Mouse (Mus musculus) embryonic facial prominence, embryonic 12.5 days (tissue): Measurements from ENCODE around the gene Abhd14a. TPM values are rescaled to one million over a fixed set of nuclear protein-coding genes. Genes with fewer than 3 reads are reported as not detected.

ENCODE experiments used
- polyA plus RNA-seq: library from polyadenylated mRNA; unstranded; fragments of >200 nt; fragmentation: Nextera tagmentation; extraction: Ambion mirVana; gene quantifications from 2 replicates; pipeline ENCODE4 v1.2.1, GENCODE M21; 2016

Abhd14a gene
- polyA plus RNA-seq, 1 experiment from 2014 or later: 58.5 TPM

Other genes starting within 250 kb of the Abhd14a start
- gene Ppm1m, start 247.9 kb downstream of the Abhd14a start, polyA plus RNA-seq: 55.2 and 57.2 TPM in 2 replicates
- gene Twf2, start 244.6 kb downstream of the Abhd14a start, polyA plus RNA-seq: 66.7 and 70.6 TPM in 2 replicates
- gene Tlr9, start 225.1 kb downstream of the Abhd14a start, polyA plus RNA-seq: not detected in 2 replicates
- 97.8 and 107 TPM in 2 replicates for gene Alas1, start 199.0 kb downstream of the Abhd14a start, polyA plus RNA-seq
- 25.7 and 27.9 TPM in 2 replicates for gene Poc1a, start 166.6 kb downstream of the Abhd14a start, polyA plus RNA-seq
- 51.1 and 59.2 TPM in 2 replicates for gene Dusp7, start 79.0 kb downstream of the Abhd14a start, polyA plus RNA-seq
- gene Rpl29, start 18.2 kb downstream of the Abhd14a start, polyA plus RNA-seq: 878 and 882 TPM in 2 replicates
- gene Acy1, start 9.4 kb downstream of the Abhd14a start, polyA plus RNA-seq: 49.0 and 49.1 TPM in 2 replicates
- 12.5 and 14.0 TPM in 2 replicates for gene Abhd14b, start 219 bp downstream of the Abhd14a start, polyA plus RNA-seq
- 213 and 222 TPM in 2 replicates for gene Pcbp4, start 5.6 kb upstream of the Abhd14a start, polyA plus RNA-seq
- 0.62 and 0.70 TPM in 2 replicates for gene Gpr62, start 18.3 kb upstream of the Abhd14a start, polyA plus RNA-seq
- 52.8 and 57.9 TPM in 2 replicates for gene Rrp9, start 28.3 kb upstream of the Abhd14a start, polyA plus RNA-seq
- 3.7 and 4.6 TPM in 2 replicates for gene Parp3, start 29.3 kb upstream of the Abhd14a start, polyA plus RNA-seq
- not detected in 2 replicates for gene Iqcf1, start 52.3 kb upstream of the Abhd14a start, polyA plus RNA-seq
- gene Iqcf5, start 66.9 kb upstream of the Abhd14a start, polyA plus RNA-seq: not detected in 2 replicates
- gene Iqcf3, start 114.0 kb upstream of the Abhd14a start, polyA plus RNA-seq: not detected in 2 replicates
- gene Iqcf4, start 123.3 kb upstream of the Abhd14a start, polyA plus RNA-seq: not detected in 2 replicates
- gene Iqcf6, start 178.9 kb upstream of the Abhd14a start, polyA plus RNA-seq: not detected in 2 replicates
- gene Grm2, start 208.4 kb upstream of the Abhd14a start, polyA plus RNA-seq: 0.93 and 2.0 TPM in 2 replicates
- gene Tex264, start 238.2 kb upstream of the Abhd14a start, polyA plus RNA-seq: 46.0 and 47.3 TPM in 2 replicates